Mouse (Mus musculus) stomach, postnatal 0 days (tissue): ENCODE data around the gene Dusp3. TPM values are rescaled to one million over a fixed set of nuclear protein-coding genes. Genes with fewer than 3 reads are reported as not detected.

Experiments used
- ATAC-seq: fragments of 200-750 bp; cut with Nextera tagmentation; 2 replicates; pipeline ENCODE4 v1.8.0; 2017; ENCODE audit not compliant: low FRiP score, low TSS enrichment
- DNase-seq: peaks from one replicate; pipeline ENCODE4 v3.0.0-alpha.2; 2016; ENCODE audit warnings: low spot score
- H3K27ac ChIP-seq: fragments of 300-500 bp; sonication (generic); replicated peaks from 2 replicates; pipeline ENCODE4 v1.5.1; 2014; ENCODE audit warnings: mild to moderate bottlenecking, control low read depth
- H3K27me3 ChIP-seq: fragments of 300-500 bp; sonication (generic); 2 replicates; pipeline ENCODE4 v1.6.1; 2014; ENCODE audit warnings: low read length; ENCODE audit not compliant: control insufficient read depth, insufficient read depth
- H3K36me3 ChIP-seq: fragments of 300-500 bp; sonication (generic); 2 replicates; pipeline ENCODE4 v1.6.1; 2014; ENCODE audit warnings: low read length, mixed read lengths; ENCODE audit not compliant: control insufficient read depth, insufficient read depth
- H3K4me1 ChIP-seq: fragments of 300-500 bp; sonication (generic); replicated peaks from 2 replicates; pipeline ENCODE4 v1.6.1; 2014; ENCODE audit warnings: antibody characterized with exemption; ENCODE audit not compliant: control insufficient read depth, insufficient read depth
- H3K4me2 ChIP-seq: fragments of 300-500 bp; sonication (generic); replicated peaks from 2 replicates; pipeline ENCODE4 v1.6.1; 2014; ENCODE audit warnings: low read depth, mild to moderate bottlenecking, control low read depth, moderate library complexity
- H3K4me3 ChIP-seq: fragments of 300-500 bp; sonication (generic); 2 replicates; pipeline ENCODE4 v1.5.1; 2014; ENCODE audit warnings: low read depth, low read length, control low read depth
- H3K9ac ChIP-seq: fragments of 300-500 bp; sonication (generic); 2 replicates; pipeline ENCODE4 v1.6.1; 2014; ENCODE audit warnings: mild to moderate bottlenecking, low read length, control low read depth, mixed read lengths
- H3K9me3 ChIP-seq: fragments of 300-500 bp; sonication (generic); 2 replicates; pipeline ENCODE4 v1.6.1; 2016; ENCODE audit warnings: low read length; ENCODE audit not compliant: control insufficient read depth
- CTCF ChIP-seq: IDR thresholded peaks from 2 replicates; pipeline ENCODE4 v1.5.1; 2016; ENCODE audit warnings: antibody characterized with exemption, low read depth, mild to moderate bottlenecking, moderate library complexity
- EP300 ChIP-seq: optimal IDR thresholded peaks from 2 replicates; pipeline ENCODE3; 2016; ENCODE audit warnings: antibody characterized with exemption
- WGBS: fragments of 180-500 bp; shearing (Covaris S2); extraction: QIAGEN DNeasy Blood & Tissue Kit; methylation state at CpG from one replicate; pipeline ENCODE4 v1.1.7; 2014; 5-methylcytosine and 5-hydroxymethylcytosine counted together
- polyA plus RNA-seq: library from polyadenylated mRNA; unstranded; fragments of >200 nt; fragmentation: Nextera tagmentation; extraction: Ambion mirVana; gene quantifications from 2 replicates; pipeline ENCODE4 v1.2.1, GENCODE M21; 2015

The Dusp3 gene
- polyA plus RNA-seq, 1 experiment from 2014 or later, result 22.8 TPM

- no peak overlapping the region for H3K27ac ChIP-seq
- TF ChIP-seq CTCF (no peak), EP300 (no peak)
- no peak overlapping the region for H3K4me3 ChIP-seq
- no peaks in the 10 kb centered on the region for H3K36me3 ChIP-seq
- no peaks in the 10 kb centered on the region for H3K4me1 ChIP-seq
- H3K27me3 ChIP-seq, result no peaks in the 10 kb centered on the region
- no peaks in the 10 kb centered on the region for H3K9me3 ChIP-seq
- DNase-seq (no peak), ATAC-seq (no peak)
- H3K4me2 ChIP-seq, result no peak overlapping the region
- WGBS, result 86% methylated on average over 10 of the region's 10 CpGs
- no peak overlapping the region for H3K9ac ChIP-seq
These were observed 59.7 kb downstream of the Dusp3 start for GRCm38 (mm10) chr11:101926951-101927589.

GRCm38 (mm10) chr11:101925636-101926035, 61.2 kb downstream of the Dusp3 start:
- no peak overlapping the region for H3K27ac ChIP-seq
- no peak overlapping the region for H3K4me3 ChIP-seq
- H3K4me2 ChIP-seq, result no peak overlapping the region
- H3K4me1 ChIP-seq, result no peaks in the 10 kb centered on the region
- H3K27me3 ChIP-seq, result no peaks in the 10 kb centered on the region
- 80% methylated on average over 6 of the region's 6 CpGs for WGBS
- TF ChIP-seq EP300 (no peak), CTCF (no peak)
- no peak overlapping the region for H3K9ac ChIP-seq
- ATAC-seq (no peak), DNase-seq (no peak)
- no peaks in the 10 kb centered on the region for H3K36me3 ChIP-seq
- no peaks in the 10 kb centered on the region for H3K9me3 ChIP-seq

- TF ChIP-seq EP300, result no peak
- TF ChIP-seq CTCF, result 0 out of 2 replicates have a peak, but pooled peaks have one; percentile 9
- DNase-seq, result no peak
- H3K9ac ChIP-seq, result no peak overlapping the region
- no peaks in the 10 kb centered on the region for H3K36me3 ChIP-seq
- ATAC-seq, result no peak
- no peaks in the 10 kb centered on the region for H3K9me3 ChIP-seq
- H3K4me3 ChIP-seq, result no peak overlapping the region
- no peak overlapping the region for H3K27ac ChIP-seq
- no peaks in the 10 kb centered on the region for H3K4me1 ChIP-seq
- 68% methylated on average over 19 of the region's 19 CpGs for WGBS
- H3K4me2 ChIP-seq, result no peak overlapping the region
- H3K27me3 ChIP-seq, result no peaks in the 10 kb centered on the region
These were observed 62.3 kb downstream of the Dusp3 start for GRCm38 (mm10) chr11:101924441-101924976.

- WGBS, result 80% methylated on average over 6 of the region's 6 CpGs
- ATAC-seq, result no peak
These were observed 62.8 kb downstream of the Dusp3 start for GRCm38 (mm10) chr11:101923988-101924387.

GRCm38 (mm10) chr11:101921361-101921952, 65.4 kb downstream of the Dusp3 start:
- no peak overlapping the region for H3K9ac ChIP-seq
- no peaks in the 10 kb centered on the region for H3K4me1 ChIP-seq
- no peak overlapping the region for H3K4me2 ChIP-seq
- ATAC-seq (no peak), DNase-seq (no peak)
- no peaks in the 10 kb centered on the region for H3K9me3 ChIP-seq
- WGBS, result 53% methylated on average over 12 of the region's 12 CpGs
- no peaks in the 10 kb centered on the region for H3K27me3 ChIP-seq
- no peak overlapping the region for H3K4me3 ChIP-seq
- H3K36me3 ChIP-seq, result no peaks in the 10 kb centered on the region
- TF ChIP-seq EP300 (no peak), CTCF (no peak)
- H3K27ac ChIP-seq, result peak overlapping the region; percentile 58

More at GRCm38 (mm10) chr11:101923988-101924387, 62.8 kb downstream of the Dusp3 start:
- no peaks in the 10 kb centered on the region for H3K9me3 ChIP-seq
- no peaks in the 10 kb centered on the region for H3K4me1 ChIP-seq
- H3K4me3 ChIP-seq, result no peak overlapping the region
- H3K27ac ChIP-seq, result no peak overlapping the region
- H3K9ac ChIP-seq, result no peak overlapping the region
- TF ChIP-seq CTCF (no peak), EP300 (no peak)
- no peak for DNase-seq
- no peaks in the 10 kb centered on the region for H3K27me3 ChIP-seq
- H3K4me2 ChIP-seq, result no peak overlapping the region
- no peaks in the 10 kb centered on the region for H3K36me3 ChIP-seq

Other genes with a start within 250 kb of the Dusp3 start
- gene Etv4, start 201.6 kb downstream of the Dusp3 start, polyA plus RNA-seq, result 1.8 and 2.0 TPM in 2 replicates
- gene Meox1, start 92.6 kb downstream of the Dusp3 start, polyA plus RNA-seq, result 2.8 and 3.0 TPM in 2 replicates
- 0.08 TPM in 1 of 2 replicates, not detected in the other for gene Sost, start 20.0 kb downstream of the Dusp3 start, polyA plus RNA-seq
- gene Cfap97d1, start 2.7 kb downstream of the Dusp3 start, polyA plus RNA-seq, result not detected in 2 replicates
- 3.3 and 3.4 TPM in 2 replicates for gene Mpp3, start 41.4 kb upstream of the Dusp3 start, polyA plus RNA-seq
- gene Cd300lg, start 54.5 kb upstream of the Dusp3 start, polyA plus RNA-seq, result 3.0 and 3.4 TPM in 2 replicates
- gene Mpp2, start 101.5 kb upstream of the Dusp3 start, polyA plus RNA-seq, result 2.8 and 3.4 TPM in 2 replicates
- 3.3 and 5.4 TPM in 2 replicates for gene Ppy, start 114.3 kb upstream of the Dusp3 start, polyA plus RNA-seq
- 63.0 and 64.3 TPM in 2 replicates for gene Pyy, start 120.8 kb upstream of the Dusp3 start, polyA plus RNA-seq
- gene Nags, start 158.5 kb upstream of the Dusp3 start, polyA plus RNA-seq, result 0.07 TPM in 1 of 2 replicates, not detected in the other
- 13.8 and 14.5 TPM in 2 replicates for gene Tmem101, start 169.4 kb upstream of the Dusp3 start, polyA plus RNA-seq
- gene Lsm12, start 198.3 kb upstream of the Dusp3 start, polyA plus RNA-seq, result 70.0 and 99.4 TPM in 2 replicates
- gene G6pc3, start 202.6 kb upstream of the Dusp3 start, polyA plus RNA-seq, result 19.2 and 19.4 TPM in 2 replicates
- gene Hdac5, start 243.2 kb upstream of the Dusp3 start, polyA plus RNA-seq, result 33.8 and 43.3 TPM in 2 replicates